Mouse (Mus musculus): Measurements from ENCODE around the gene Bcl2a1d.
"Not testable (repeated sequence)": the region's sequence is repeated elsewhere in the genome, so short reads cannot be mapped to it uniquely, and the experiment has no call there.

DNA sequence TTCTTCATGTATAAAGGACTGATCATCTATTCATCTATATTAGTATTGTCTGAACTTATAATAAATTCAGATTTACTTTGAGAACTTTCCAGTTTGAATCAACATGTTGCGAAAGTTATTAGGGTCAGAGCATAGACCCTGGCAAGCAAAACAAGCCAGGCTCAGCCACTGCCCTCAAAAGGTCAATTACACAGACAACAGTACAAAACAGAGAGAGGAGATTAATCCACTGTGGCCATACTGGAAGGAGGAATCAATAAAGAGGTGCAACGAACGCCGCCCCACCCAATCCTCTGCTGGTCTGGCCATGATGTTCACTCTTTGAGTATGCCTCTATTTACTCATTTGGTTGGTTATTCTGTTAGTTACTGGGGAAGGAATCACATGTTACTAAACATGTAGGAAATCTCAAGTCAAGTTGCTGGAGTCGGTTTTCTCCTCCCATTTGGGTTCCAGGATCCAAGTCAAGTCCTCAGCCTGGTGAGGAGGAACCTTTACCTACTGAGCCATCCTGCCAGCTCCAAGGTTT, 20.7 kb downstream of the Bcl2a1d start:
- not testable (repeated sequence) for TF ChIP-seq HCFC1 (IDR thresholded peaks at IDR 0.05; ENCODE audit: borderline replicate concordance, insufficient read depth, low read length); CHD2 (IDR thresholded peaks at IDR 0.05; ENCODE audit: low read depth, low read length)

Measured in ES-E14 (cell line).